Mouse (Mus musculus): ENCODE data around the gene Ddx31. TPM values are rescaled to one million over a fixed set of nuclear protein-coding genes. Genes with fewer than 3 reads are reported as not detected.

The Ddx31 gene
- polyA plus RNA-seq, 1 experiment from 2014 or later = 7.5 TPM

DNA sequence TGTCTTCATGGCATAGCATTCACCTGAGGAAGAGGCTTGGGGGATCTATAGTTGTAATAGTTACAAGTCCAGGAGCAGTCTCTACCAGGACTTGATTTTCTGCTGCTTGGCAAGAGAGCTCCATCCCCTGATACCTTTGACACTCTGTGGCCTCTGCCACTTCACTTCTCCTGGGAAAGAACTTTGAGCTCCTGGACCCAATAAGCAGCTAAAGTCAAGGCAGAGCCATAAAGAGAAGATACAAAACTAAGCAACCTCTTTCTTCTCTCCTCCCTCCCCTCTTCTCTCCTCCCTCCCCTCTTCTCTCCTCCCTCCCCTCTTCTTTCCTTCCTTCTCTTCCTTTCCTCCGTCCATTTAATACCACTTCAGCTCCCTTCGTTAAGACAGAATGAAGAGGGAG lies 73.9 kb downstream of the Ddx31 start:
- no peaks in the 10 kb centered on the region for H3K9me3 ChIP-seq (replicated peaks)
- 3% methylated on average over 2 of the region's 2 CpGs for WGBS (ENCODE audit: insufficient replicate concordance)
- DNase-seq = no peak
- no peak overlapping the region for H3K4me3 ChIP-seq (replicated peaks)
- H3K4me1 ChIP-seq (replicated peaks) = peaks cover 10% of the 10 kb centered on the region
- no peak overlapping the region for H3K9ac ChIP-seq
- no peak overlapping the region for H3K27ac ChIP-seq
- ATAC-seq (ENCODE audit: low read depth) = no peak
- H3K27me3 ChIP-seq = peaks cover 100% of the 10 kb centered on the region
- no peak overlapping the region for H3K4me2 ChIP-seq
- no peaks in the 10 kb centered on the region for H3K36me3 ChIP-seq

DNA sequence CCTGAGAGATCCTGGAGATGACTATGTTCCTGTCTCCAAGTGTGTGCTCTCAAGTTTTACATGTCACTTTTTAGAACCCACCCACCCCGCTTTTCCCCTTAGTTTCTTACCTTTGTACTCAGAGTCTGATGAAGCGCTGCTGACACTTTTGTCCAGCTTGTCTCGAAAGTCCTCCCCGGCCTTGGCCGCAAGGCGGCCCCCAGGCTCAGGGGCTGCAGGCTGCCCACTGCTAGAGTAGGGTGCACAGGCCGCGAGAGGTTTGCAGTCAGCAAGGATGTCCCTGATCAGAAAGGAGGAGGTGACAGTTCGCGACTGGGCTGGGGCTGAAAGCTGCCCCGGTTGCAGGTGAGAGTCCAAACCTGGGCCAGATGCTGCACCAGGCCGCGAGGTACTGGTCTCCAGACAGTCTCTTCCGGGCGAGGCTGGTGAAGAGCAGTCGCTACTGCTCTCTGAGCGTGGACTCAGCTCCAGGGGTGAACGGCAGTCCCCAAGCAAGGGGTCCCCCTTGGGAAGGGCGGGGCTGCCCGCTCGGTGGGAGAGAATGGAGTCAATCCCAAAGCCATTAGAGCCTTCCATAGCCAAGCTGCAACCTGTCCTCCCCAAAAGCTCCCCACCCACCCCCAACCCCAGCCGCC lies 75.0 kb downstream of the Ddx31 start:
- no peaks in the 10 kb centered on the region for H3K36me3 ChIP-seq
- H3K9ac ChIP-seq = no peak overlapping the region
- no peaks in the 10 kb centered on the region for H3K9me3 ChIP-seq (replicated peaks)
- DNase-seq (no peak), ATAC-seq (ENCODE audit: low read depth) (no peak)
- no peak overlapping the region for H3K27ac ChIP-seq
- peaks cover 7% of the 10 kb centered on the region for H3K4me1 ChIP-seq (replicated peaks)
- no peak overlapping the region for H3K4me3 ChIP-seq (replicated peaks)
- H3K27me3 ChIP-seq = peaks cover 98% of the 10 kb centered on the region
- H3K4me2 ChIP-seq = no peak overlapping the region
- WGBS (ENCODE audit: insufficient replicate concordance) = 15% methylated on average over 22 of the region's 22 CpGs

DNA sequence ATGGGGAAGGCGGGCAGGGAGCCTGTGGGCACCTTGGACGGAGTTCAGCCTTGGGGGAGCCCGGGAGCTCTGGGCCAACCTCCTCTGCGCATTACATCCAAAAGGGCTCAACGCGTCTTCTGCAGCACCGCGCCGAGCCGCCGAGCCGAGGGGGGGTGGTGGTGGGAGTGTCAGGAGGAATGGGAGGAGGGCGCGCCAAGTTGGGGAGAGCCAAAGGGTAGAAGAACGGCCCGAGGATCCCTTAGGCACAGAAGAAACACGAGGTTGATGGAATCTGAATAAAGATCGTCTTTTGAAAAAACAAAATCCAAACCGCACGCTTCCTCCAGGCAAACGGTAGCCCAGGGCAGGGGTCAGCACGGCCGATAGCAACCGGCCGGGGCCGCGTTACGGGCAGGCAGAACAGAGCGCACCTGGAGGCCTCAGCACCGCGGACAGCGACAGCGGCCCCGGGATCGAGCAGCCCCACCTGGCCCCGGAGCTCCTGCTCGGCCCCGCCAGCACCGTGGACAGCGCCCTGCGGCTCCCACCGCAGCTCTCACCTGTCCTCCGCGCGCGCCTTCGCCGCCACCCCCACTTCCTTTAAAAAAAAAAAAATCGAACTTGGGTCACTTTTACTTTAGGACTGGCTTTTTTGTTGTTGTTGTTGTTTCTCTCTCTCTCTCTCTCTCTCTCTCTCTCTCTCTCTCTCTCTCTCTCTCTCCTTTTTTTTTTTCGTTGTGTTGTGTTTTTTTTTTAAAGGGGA lies 75.7 kb downstream of the Ddx31 start:
- DNase-seq = peak; percentile 58

DNA sequence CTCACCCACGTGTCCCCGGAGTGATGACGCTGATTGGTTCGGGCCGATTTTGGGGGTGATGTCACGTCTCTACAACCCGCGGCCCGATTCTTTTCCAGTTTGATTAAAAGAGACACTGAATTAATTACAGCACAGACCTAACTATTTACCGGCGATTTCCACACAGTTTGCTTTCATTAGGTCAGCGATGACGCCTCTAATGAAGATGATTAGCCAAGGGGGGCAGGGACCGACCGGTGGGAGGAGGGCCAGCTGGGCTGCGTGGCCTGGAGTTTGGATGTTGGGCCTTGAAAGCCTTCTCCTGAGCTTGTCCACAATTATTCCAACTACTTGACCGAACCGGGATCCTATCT lies 76.3 kb downstream of the Ddx31 start, which contains the start of gene Barhl1:
Barhl1 (minus strand) TSS at position 156 of the 353 bp plus-strand sequence.
- peaks cover 98% of the 10 kb centered on the region for H3K27me3 ChIP-seq
- peaks cover 7% of the 10 kb centered on the region for H3K4me1 ChIP-seq (replicated peaks)
- no peak within 1 kb of the TSS for H3K9ac ChIP-seq
- 0 out of 2 replicates have a peak within 1 kb of the TSS, but pooled peaks have one; percentile 8 for H3K4me2 ChIP-seq
- 6% methylated on average over 18 of the region's 18 CpGs for WGBS (ENCODE audit: insufficient replicate concordance)
- ATAC-seq (ENCODE audit: low read depth) (no peak), DNase-seq (no peak)
- peak within 1 kb of the TSS; percentile 28; the same call in 1 of the 2 replicates for H3K4me3 ChIP-seq (replicated peaks)
- no peaks in the 10 kb centered on the region for H3K9me3 ChIP-seq (replicated peaks)
- no peak within 1 kb of the TSS for H3K27ac ChIP-seq
- no peaks in the 10 kb centered on the region for H3K36me3 ChIP-seq

More for the DNA sequence above, 75.7 kb downstream of the Ddx31 start:
- WGBS (ENCODE audit: insufficient replicate concordance) = 2% methylated on average over 50 of the region's 50 CpGs
- no peak for ATAC-seq (ENCODE audit: low read depth)
- Histone ChIP-seq H3K27me3 (peaks cover 98% of the 10 kb centered on the region), H3K9ac (no peak overlapping the region), H3K4me2 (0 out of 2 replicates have a peak overlapping the region, but pooled peaks have one; percentile 8), H3K9me3 (replicated peaks) (no peaks in the 10 kb centered on the region), H3K36me3 (no peaks in the 10 kb centered on the region), H3K27ac (no peak overlapping the region), H3K4me1 (replicated peaks) (peaks cover 7% of the 10 kb centered on the region), H3K4me3 (replicated peaks) (no peak overlapping the region; the same call in 1 of the 2 replicates)

DNA sequence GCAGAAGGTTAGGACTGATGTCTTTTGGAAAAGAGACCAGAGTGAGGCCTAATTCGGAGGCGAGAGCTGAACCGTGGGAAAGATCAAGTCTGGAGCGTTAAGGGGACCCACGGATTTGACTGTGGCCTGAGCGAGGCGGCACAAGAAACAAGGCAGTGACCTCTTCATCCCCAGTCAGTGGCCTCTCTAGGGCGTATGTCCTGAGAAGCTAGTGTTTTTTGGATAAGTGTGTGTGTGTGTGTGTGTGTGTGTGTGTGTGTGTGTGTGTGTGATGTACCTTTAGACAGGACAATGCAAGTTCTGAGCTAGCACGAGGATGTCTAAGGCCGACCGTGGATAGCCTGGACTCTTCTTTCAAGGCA lies 76.9 kb downstream of the Ddx31 start:
- DNase-seq (no peak), ATAC-seq (ENCODE audit: low read depth) (no peak)
- Histone ChIP-seq H3K27ac (no peak overlapping the region), H3K4me3 (replicated peaks) (no peak overlapping the region), H3K4me2 (no peak overlapping the region), H3K36me3 (no peaks in the 10 kb centered on the region), H3K9me3 (replicated peaks) (no peaks in the 10 kb centered on the region), H3K4me1 (replicated peaks) (peaks cover 7% of the 10 kb centered on the region), H3K9ac (no peak overlapping the region), H3K27me3 (peaks cover 98% of the 10 kb centered on the region)
- WGBS (ENCODE audit: insufficient replicate concordance) = 8% methylated on average over 11 of the region's 11 CpGs

DNA sequence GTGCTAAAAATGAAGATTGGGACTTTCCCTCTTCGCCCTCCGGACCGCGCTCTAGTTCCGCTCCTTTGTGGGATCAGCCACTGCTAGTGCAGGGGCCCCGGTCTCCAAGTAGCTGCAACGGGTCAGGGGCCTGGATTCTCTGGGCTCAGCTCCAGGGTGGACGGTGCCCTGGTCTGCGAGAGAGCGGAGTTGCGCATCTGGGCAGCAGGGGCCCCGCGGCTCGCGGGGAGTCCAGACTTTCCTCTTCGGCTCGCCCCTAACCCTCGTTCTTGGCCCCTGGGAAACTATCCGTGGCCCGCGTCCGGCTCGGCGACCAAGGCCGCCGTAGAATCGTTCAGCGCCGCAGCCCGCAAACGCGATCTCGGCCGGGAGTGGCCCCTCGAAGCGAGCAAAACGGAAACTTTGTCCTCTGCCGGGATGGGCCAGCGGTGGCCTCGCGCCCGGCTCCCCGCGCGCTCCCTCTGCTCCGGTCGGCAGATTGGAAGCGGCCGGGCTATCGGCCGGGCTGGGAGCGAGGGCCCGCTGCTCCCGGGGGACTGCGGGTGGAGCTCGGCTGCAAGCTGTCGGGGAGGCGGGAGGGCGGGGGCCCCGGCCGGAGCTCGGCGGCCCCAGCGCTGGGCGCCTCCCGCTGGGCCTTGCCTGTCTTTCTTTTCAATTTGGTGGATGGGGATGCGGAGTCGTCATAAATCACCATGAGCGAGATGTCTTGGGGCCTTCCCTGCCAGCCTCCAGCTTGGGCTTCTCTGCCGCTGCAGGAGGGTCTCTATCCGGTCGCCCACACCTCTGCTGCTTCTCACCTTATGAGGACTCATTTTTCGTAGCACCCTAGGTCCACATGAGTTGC lies 77.5 kb downstream of the Ddx31 start:
- Histone ChIP-seq H3K4me3 (replicated peaks) (peak overlapping the region; percentile 28), H3K9me3 (replicated peaks) (no peaks in the 10 kb centered on the region), H3K4me1 (replicated peaks) (peaks cover 7% of the 10 kb centered on the region), H3K27me3 (peaks cover 98% of the 10 kb centered on the region), H3K9ac (no peak overlapping the region), H3K27ac (no peak overlapping the region), H3K36me3 (no peaks in the 10 kb centered on the region), H3K4me2 (peak overlapping the region; percentile 37)
- DNase-seq = no peak
- ATAC-seq (ENCODE audit: low read depth) = no peak
- 2% methylated on average over 72 of the region's 73 CpGs for WGBS (ENCODE audit: insufficient replicate concordance)

DNA sequence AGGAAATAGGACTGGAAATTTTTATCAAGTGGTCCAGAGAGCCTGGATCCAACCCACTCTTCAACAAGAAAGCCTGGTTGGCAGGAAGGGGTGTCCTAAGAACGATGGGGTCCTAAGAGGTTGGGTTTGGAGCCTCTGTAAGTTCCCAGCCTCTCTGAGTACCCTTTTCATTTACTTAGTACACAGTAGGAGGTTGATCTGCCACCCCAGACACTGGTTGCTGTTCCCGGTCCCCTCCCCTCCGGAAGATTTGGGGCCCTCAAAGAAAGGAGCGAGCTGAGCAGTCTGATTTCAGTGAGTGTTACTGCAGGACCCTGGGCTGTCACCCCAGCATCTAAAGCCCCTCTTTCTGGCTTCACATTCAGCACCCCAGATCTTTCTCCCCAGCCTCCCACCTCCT lies 78.8 kb downstream of the Ddx31 start:
- no peak for DNase-seq
- H3K4me1 ChIP-seq (replicated peaks) = peaks cover 7% of the 10 kb centered on the region
- no peak overlapping the region for H3K9ac ChIP-seq
- H3K36me3 ChIP-seq = no peaks in the 10 kb centered on the region
- H3K27ac ChIP-seq = no peak overlapping the region
- H3K4me3 ChIP-seq (replicated peaks) = no peak overlapping the region
- 5% methylated on average over 4 of the region's 4 CpGs for WGBS (ENCODE audit: insufficient replicate concordance)
- H3K4me2 ChIP-seq = no peak overlapping the region
- H3K9me3 ChIP-seq (replicated peaks) = no peaks in the 10 kb centered on the region
- peaks cover 96% of the 10 kb centered on the region for H3K27me3 ChIP-seq
- ATAC-seq (ENCODE audit: low read depth) = no peak

DNA sequence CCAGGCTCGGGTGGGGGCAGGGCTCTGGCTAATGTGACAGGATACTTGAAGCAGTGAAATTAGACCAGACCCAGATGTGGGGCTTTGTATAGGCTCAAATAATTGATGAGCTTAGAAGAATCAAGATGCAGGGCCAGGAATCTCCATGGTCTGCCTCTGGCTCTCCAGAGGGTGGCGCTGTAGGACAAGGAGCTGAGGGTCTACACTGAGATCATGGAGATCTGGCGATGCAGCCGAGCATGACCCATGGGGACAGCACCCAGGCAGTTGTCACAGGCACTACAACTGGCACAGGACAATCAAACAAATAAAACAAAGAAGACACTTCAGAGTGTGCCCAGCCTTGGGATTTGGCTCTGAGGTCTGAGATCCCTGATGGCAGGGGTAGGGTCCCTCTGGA lies 83.7 kb downstream of the Ddx31 start:
- WGBS (ENCODE audit: insufficient replicate concordance) = 4% methylated on average over 4 of the region's 4 CpGs
- H3K27me3 ChIP-seq = peaks cover 53% of the 10 kb centered on the region
- no peak overlapping the region for H3K9ac ChIP-seq
- H3K4me1 ChIP-seq (replicated peaks) = no peaks in the 10 kb centered on the region
- H3K36me3 ChIP-seq = no peaks in the 10 kb centered on the region
- no peak for ATAC-seq (ENCODE audit: low read depth)
- DNase-seq = peak; percentile 13
- H3K4me3 ChIP-seq (replicated peaks) = no peak overlapping the region
- no peak overlapping the region for H3K27ac ChIP-seq
- H3K9me3 ChIP-seq (replicated peaks) = no peaks in the 10 kb centered on the region
- no peak overlapping the region for H3K4me2 ChIP-seq

DNA sequence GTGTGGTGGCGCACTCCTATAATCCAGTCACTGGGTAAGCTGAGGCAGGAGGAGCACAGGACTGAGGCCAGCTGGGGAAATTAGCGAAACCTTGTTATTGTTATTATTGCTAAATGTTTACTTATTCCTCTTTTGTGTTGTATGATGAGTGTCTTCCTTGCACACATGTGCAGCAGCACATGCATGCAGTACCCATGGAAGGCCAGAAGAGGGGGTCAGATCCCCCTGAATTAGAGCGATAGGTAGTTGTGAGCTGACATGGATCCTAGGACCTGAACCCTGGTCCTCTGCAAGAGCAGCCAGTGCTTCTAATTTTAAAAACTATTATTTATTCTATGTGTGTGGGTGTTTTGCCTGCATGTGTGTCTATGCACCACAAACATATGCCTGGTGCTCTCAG lies 90.4 kb downstream of the Ddx31 start:
- Histone ChIP-seq H3K4me3 (replicated peaks) (no peak overlapping the region), H3K4me1 (replicated peaks) (no peaks in the 10 kb centered on the region), H3K9ac (no peak overlapping the region), H3K27ac (no peak overlapping the region), H3K9me3 (replicated peaks) (no peaks in the 10 kb centered on the region), H3K4me2 (no peak overlapping the region), H3K36me3 (no peaks in the 10 kb centered on the region), H3K27me3 (peaks cover 5% of the 10 kb centered on the region; the same call in 1 of the 2 replicates)
- ATAC-seq (ENCODE audit: low read depth) (no peak), DNase-seq (no peak)
- WGBS (ENCODE audit: insufficient replicate concordance) = 74% methylated on average over 3 of the region's 3 CpGs

DNA sequence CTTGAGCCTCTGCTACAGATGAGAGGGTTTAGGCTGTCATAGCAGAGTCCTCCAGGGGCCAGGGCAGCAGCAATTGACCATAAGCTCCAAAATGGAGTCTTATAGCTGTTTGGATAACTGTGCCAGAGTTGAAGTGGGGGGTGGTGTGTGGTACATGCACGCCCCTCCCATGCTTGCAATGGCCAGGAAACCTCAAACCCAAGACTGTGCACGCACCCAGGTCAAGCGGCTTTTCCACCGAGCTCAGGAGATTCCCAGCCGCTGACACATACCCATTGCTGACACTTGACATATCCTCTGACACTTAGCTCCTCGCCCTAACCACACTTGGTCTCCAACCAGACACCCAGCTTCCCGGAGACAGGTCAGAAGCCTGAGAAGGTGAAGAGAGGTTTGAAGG lies 98.8 kb downstream of the Ddx31 start:
- H3K9me3 ChIP-seq (replicated peaks) = no peaks in the 10 kb centered on the region
- no peak for DNase-seq
- H3K4me3 ChIP-seq (replicated peaks) = no peak overlapping the region
- no peak overlapping the region for H3K4me2 ChIP-seq
- H3K4me1 ChIP-seq (replicated peaks) = no peaks in the 10 kb centered on the region
- 22% methylated on average over 7 of the region's 7 CpGs for WGBS (ENCODE audit: insufficient replicate concordance)
- no peak overlapping the region for H3K9ac ChIP-seq
- H3K36me3 ChIP-seq = no peaks in the 10 kb centered on the region
- H3K27ac ChIP-seq = no peak overlapping the region
- no peak for ATAC-seq (ENCODE audit: low read depth)
- 0 out of 2 replicates have a peak, but pooled peaks cover 2% of the 10 kb centered on the region for H3K27me3 ChIP-seq
